8 mouse cellular contexts compared by ENCODE assay signal in the genomic region with DNA sequence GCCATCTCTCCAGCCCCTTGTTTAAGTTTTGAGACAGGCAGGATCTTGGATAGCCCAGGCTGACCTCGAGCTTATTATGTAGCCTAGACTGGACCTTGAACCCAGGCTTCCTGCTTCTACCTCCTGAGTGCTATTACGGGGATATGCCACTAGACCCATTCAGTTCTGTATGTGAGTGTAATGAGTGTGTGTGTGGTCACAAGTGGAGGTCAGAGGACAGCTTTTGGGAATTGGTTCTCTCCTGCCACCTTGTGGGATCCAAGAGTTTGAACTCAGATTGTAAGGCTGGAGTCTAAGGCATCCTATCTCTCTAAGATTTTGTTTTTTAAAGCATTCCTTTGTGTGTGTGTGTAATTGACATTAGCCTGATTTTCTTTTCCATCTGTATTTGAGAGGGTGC. TPM values are rescaled to one million over a fixed set of nuclear protein-coding genes. Genes with fewer than 3 reads are reported as not detected.
DNase-seq lines count a peak whose midpoint lies in the region; ATAC-seq and TF ChIP-seq lines count a peak whose summit lies in the region.
"Had no signal": no experiment of that assay in that cellular context is flagged by ENCODE, and none has a peak within 500 bp of the region (broad histone marks: within the 10 kb centered on the region; RNA-seq: fewer than 3 reads in every experiment).

No protein-coding gene starts in this region.

- H3K9me3 ChIP-seq in hindbrain, embryonic 14.5 days (ENCODE audit: control insufficient read depth, low read length): no peaks in the 10 kb centered on the region
- H3K9me3 ChIP-seq in hindbrain, embryonic 13.5 days: no peaks in the 10 kb centered on the region
- H3K9me3 ChIP-seq in CH12.LX (replicated peaks; ENCODE audit: low read length): no peaks in the 10 kb centered on the region
- H3K9me3 ChIP-seq in intestine, embryonic 16.5 days (ENCODE audit: control insufficient read depth, low read length): no peaks in the 10 kb centered on the region
- H3K9me3 ChIP-seq: hindbrain, embryonic 10.5 days had no signal

- no peak overlapping the region for H3K9ac ChIP-seq in hindbrain, embryonic 14.5 days
- H3K9ac ChIP-seq in hindbrain, embryonic 13.5 days: no peak overlapping the region
- no peak overlapping the region for H3K9ac ChIP-seq in CH12.LX (ENCODE audit: insufficient read depth, low read depth)
- H3K9ac ChIP-seq in intestine, embryonic 16.5 days (ENCODE audit: low read depth, low read length): no peak overlapping the region

- H3K27ac ChIP-seq in hindbrain, embryonic 14.5 days: no peak overlapping the region
- H3K27ac ChIP-seq in hindbrain, embryonic 13.5 days: no peak overlapping the region
- H3K27ac ChIP-seq in CH12.LX (ENCODE audit: insufficient read depth, low read depth): no peak overlapping the region
- no peak overlapping the region for H3K27ac ChIP-seq in intestine, embryonic 16.5 days (ENCODE audit: low read length)

- ATAC-seq in hindbrain, embryonic 14.5 days (ENCODE audit: low FRiP score): no peak
- no peak for ATAC-seq in hindbrain, embryonic 13.5 days (ENCODE audit: low FRiP score)
- ATAC-seq in intestine, embryonic 16.5 days: no peak

- dilution Hi-C loops in CH12.LX (cut with MboI; ENCODE audit: extremely low pct_ligation_motif_present, extremely low pct_unique_long_range_greater_than_20kb, low sequenced_read_pairs): no loop called here

- in situ Hi-C loops in CH12.LX (cut with MboI; ENCODE audit: low pct_ligation_motif_present, low pct_unique_long_range_greater_than_20kb, low sequenced_read_pairs): loop anchor here (10.0 kb wide), 1 partner anchor 264 kb away; no protein-coding TSS in a partner anchor

- H3K79me2 ChIP-seq in CH12.LX (replicated peaks; ENCODE audit: control insufficient read depth, extremely low read depth, insufficient read depth, poor library complexity, severe bottlenecking): no peaks in the 10 kb centered on the region

- H3K36me3 ChIP-seq in hindbrain, embryonic 14.5 days (replicated peaks; ENCODE audit: control insufficient read depth, insufficient read depth): no peaks in the 10 kb centered on the region
- no peaks in the 10 kb centered on the region for H3K36me3 ChIP-seq in hindbrain, embryonic 13.5 days
- H3K36me3 ChIP-seq in CH12.LX (replicated peaks in 1 of 2; ENCODE audit: control insufficient read depth in 1 of 2, insufficient read depth in 1 of 2, low read length in 1 of 2): peaks cover 0 to 13% of the 10 kb centered on the region in 2 experiments
- H3K36me3 ChIP-seq in intestine, embryonic 16.5 days (ENCODE audit: control insufficient read depth, insufficient read depth, low read length): no peaks in the 10 kb centered on the region
- H3K36me3 ChIP-seq: hindbrain, embryonic 10.5 days had no signal

- no peak for TF ChIP-seq POLR2A in CH12.LX (IDR thresholded peaks at IDR 0.05; ENCODE audit: low read depth, low read length)

- H3K4me1 ChIP-seq in hindbrain, embryonic 14.5 days (replicated peaks; ENCODE audit: control insufficient read depth, insufficient read depth, low read length): peaks cover 26% of the 10 kb centered on the region; the same call in 1 of the 2 replicates
- peaks cover 38% of the 10 kb centered on the region for H3K4me1 ChIP-seq in hindbrain, embryonic 13.5 days (replicated peaks)
- H3K4me1 ChIP-seq in CH12.LX (ENCODE audit: control insufficient read depth in 1 of 2, insufficient read depth in 2 of 2): peaks cover 3 to 27% of the 10 kb centered on the region in 2 experiments
- H3K4me1 ChIP-seq in intestine, embryonic 16.5 days (ENCODE audit: control insufficient read depth, insufficient read depth, low read length): peaks cover 12% of the 10 kb centered on the region

- peak; percentile 51 for DNase-seq in hindbrain, embryonic 14.5 days (ENCODE audit: low spot score)
- DNase-seq in CH12.LX (ENCODE audit: extremely low read depth) (peak; percentile 57), R1 (ENCODE audit: low read depth, low spot score) (peak; percentile 56)
- DNase-seq in kidney, postnatal 4 days: peak; percentile 31 to 57
- no peak for DNase-seq in layer of hippocampus, adult 11-12 months (ENCODE audit: low spot score)

- TF ChIP-seq EP300 in CH12.LX (IDR thresholded peaks at IDR 0.05; ENCODE audit: low read length): no peak

- H3K27me3 ChIP-seq in hindbrain, embryonic 14.5 days (ENCODE audit: control insufficient read depth, insufficient read depth, low read length): no peaks in the 10 kb centered on the region
- 0 out of 2 replicates have a peak, but pooled peaks cover 5% of the 10 kb centered on the region for H3K27me3 ChIP-seq in hindbrain, embryonic 13.5 days
- H3K27me3 ChIP-seq in CH12.LX (replicated peaks): no peaks in the 10 kb centered on the region
- no peaks in the 10 kb centered on the region for H3K27me3 ChIP-seq in intestine, embryonic 16.5 days (replicated peaks; ENCODE audit: control insufficient read depth, insufficient read depth, low read length)

- no peak overlapping the region for H3K4me3 ChIP-seq in hindbrain, embryonic 14.5 days (replicated peaks; ENCODE audit: low read length)
- no peak overlapping the region for H3K4me3 ChIP-seq in hindbrain, embryonic 13.5 days
- H3K4me3 ChIP-seq in CH12.LX (replicated peaks in 1 of 3; ENCODE audit: low read depth in 2 of 3, low read length in 2 of 3, poor library complexity in 1 of 3): no peak overlapping the region
- no peak overlapping the region for H3K4me3 ChIP-seq in intestine, embryonic 16.5 days (ENCODE audit: low read length)

- 46% methylated on average over 2 of the region's 2 CpGs for WGBS in hindbrain, embryonic 14.5 days
- WGBS in hindbrain, embryonic 13.5 days: 37% methylated on average over 2 of the region's 2 CpGs
- WGBS in intestine, embryonic 16.5 days: 40% methylated on average over 2 of the region's 2 CpGs

- peak; percentile 29 to 74; a peak in 3 of 4 replicates for TF ChIP-seq CTCF in CH12.LX (conservative IDR thresholded peaks at IDR 0.05 in 1 of 2, IDR thresholded peaks at IDR 0.05 in 1 of 2; ENCODE audit: low read depth in 2 of 2, low read length in 2 of 2)

- TF ChIP-seq RAD21 in CH12.LX (IDR thresholded peaks at IDR 0.05; ENCODE audit: low read depth, low read length): peak; percentile 79

- H3K4me2 ChIP-seq in hindbrain, embryonic 14.5 days (replicated peaks): no peak overlapping the region
- H3K4me2 ChIP-seq in hindbrain, embryonic 13.5 days: no peak overlapping the region
- no peak overlapping the region for H3K4me2 ChIP-seq in CH12.LX (ENCODE audit: insufficient read depth, low read depth, poor library complexity, severe bottlenecking)
- no peak overlapping the region for H3K4me2 ChIP-seq in intestine, embryonic 16.5 days (ENCODE audit: low read depth, low read length)

TF ChIP-seq in CH12.LX, 34 proteins besides CTCF, POLR2A, EP300 and RAD21:
- no peak for TF ChIP-seq RCOR1 (conservative IDR thresholded peaks at IDR 0.05; ENCODE audit: low read depth, low read length)
- peak; percentile 67 for TF ChIP-seq SMC3 (IDR thresholded peaks at IDR 0.05; ENCODE audit: low read depth, low read length)

RNA-seq across cellular contexts. Expression of a gene that starts 2.0 kb away (rescaled TPM):
- 32.3 and 35.7 TPM in 2 replicates for polyA plus RNA-seq in hindbrain, embryonic 14.5 days (2014; fragmentation: Nextera tagmentation; extraction: Ambion mirVana)
- polyA plus RNA-seq in hindbrain, embryonic 13.5 days (2015; fragmentation: Nextera tagmentation; extraction: Ambion mirVana): 29.6 and 30.4 TPM in 2 replicates
- 34.9 and 35.3 TPM in 2 replicates for total RNA-seq in CH12.LX (2012; rRNA removed)
- total RNA-seq in CH12.LX (2014; rRNA removed): 22.0 and 28.0 TPM in 2 replicates
- polyA plus RNA-seq in CH12.LX (2012; ENCODE audit: insufficient read length, low read depth): 36.2 and 49.4 TPM in 2 replicates
- polyA plus RNA-seq in intestine, embryonic 16.5 days (2015; fragmentation: Nextera tagmentation; extraction: Ambion mirVana): 20.7 and 21.9 TPM in 2 replicates
